Mouse (Mus musculus) C2C12 (cell line): Measurements from ENCODE around the gene Nudt1.

ENCODE experiments used
- CTCF ChIP-seq: IDR thresholded peaks from one replicate; pipeline ENCODE4 v1.5.1; 2011; ENCODE audit not compliant: control insufficient read depth, insufficient read depth, insufficient read length
- MYOD1 ChIP-seq: IDR thresholded peaks from one replicate; pipeline ENCODE4 v1.6.1; 2011; ENCODE audit warnings: low read depth; ENCODE audit not compliant: control insufficient read depth, insufficient read length
- MYOG ChIP-seq: IDR thresholded peaks from one replicate; pipeline ENCODE4 v1.6.1; 2011; ENCODE audit not compliant: control insufficient read depth, insufficient read length; ENCODE audit errors: extremely low read depth
- USF1 ChIP-seq: IDR thresholded peaks from one replicate; pipeline ENCODE4 v1.6.1; 2011; ENCODE audit warnings: low read depth, mild to moderate bottlenecking, control low read depth, moderate library complexity

DNA sequence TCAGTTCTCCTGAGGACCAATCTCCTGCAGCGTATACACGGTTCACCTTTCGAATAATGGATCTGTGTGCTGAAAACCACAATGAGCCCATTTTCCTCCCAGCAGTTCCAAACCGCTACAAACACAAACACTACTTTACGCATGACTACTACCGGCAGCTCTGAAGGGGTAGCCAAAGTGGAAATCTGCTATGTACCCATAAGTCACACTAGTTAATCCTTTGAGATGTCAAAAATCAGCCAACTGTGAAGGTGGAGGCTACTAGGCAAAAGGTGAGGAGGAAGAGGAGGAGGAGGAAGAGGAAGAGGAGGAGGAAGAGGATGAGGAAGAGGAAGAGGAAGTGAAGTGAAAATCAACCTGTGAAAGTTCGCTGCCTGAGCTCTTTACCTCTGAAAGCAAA lies 65.8 kb downstream of the Nudt1 start:
- TF ChIP-seq CTCF (no peak), MYOD1 (no peak), USF1 (no peak), MYOG (no peak)
